Mouse (Mus musculus) NIH3T3 (cell line): Measurements from ENCODE around the gene Foxg1.

Experiments used
- DNase-seq: peaks from one replicate; pipeline ENCODE4 v3.0.0-alpha.2; 2012; ENCODE audit warnings: low read depth

Foxg1 gene

GRCm38 (mm10) chr12:49382565-49383520 is at the start of gene Foxg1:
TSS of gene Foxg1 (plus strand) at chr12:49382660.
- DNase-seq, result peak; percentile 84

- no peak for DNase-seq
Measured at GRCm38 (mm10) chr12:49349697-49350096, 32.8 kb upstream of the Foxg1 start.

GRCm38 (mm10) chr12:49368931-49369330 is 13.5 kb upstream of the Foxg1 start:
- peak; percentile 71 for DNase-seq

- DNase-seq, result peak; percentile 86
Measured at GRCm38 (mm10) chr12:49372170-49372569, 10.3 kb upstream of the Foxg1 start.

- DNase-seq, result no peak
Measured at GRCm38 (mm10) chr12:49373176-49373575, 9.3 kb upstream of the Foxg1 start.

- DNase-seq, result no peak
Measured at GRCm38 (mm10) chr12:49373821-49374605, 8.4 kb upstream of the Foxg1 start.

- peak; percentile 37 for DNase-seq
Measured at GRCm38 (mm10) chr12:49374606-49374995, 7.9 kb upstream of the Foxg1 start.

- no peak for DNase-seq
Measured at GRCm38 (mm10) chr12:49375427-49376317, 6.8 kb upstream of the Foxg1 start.

- DNase-seq, result peak; percentile 36
Measured at GRCm38 (mm10) chr12:49376318-49376992, 6.0 kb upstream of the Foxg1 start.

- DNase-seq, result peak; percentile 77
Measured at GRCm38 (mm10) chr12:49377281-49377970, 5.0 kb upstream of the Foxg1 start.

GRCm38 (mm10) chr12:49378920-49379319 is 3.5 kb upstream of the Foxg1 start:
- peak; percentile 14 for DNase-seq

- DNase-seq, result peak; percentile 11
Measured at GRCm38 (mm10) chr12:49379446-49379845, 3.0 kb upstream of the Foxg1 start.

GRCm38 (mm10) chr12:49380442-49380841 is 2.0 kb upstream of the Foxg1 start:
- peak; percentile 43 for DNase-seq

- DNase-seq, result peak; percentile 26
Measured at GRCm38 (mm10) chr12:49381031-49381525, 1.4 kb upstream of the Foxg1 start.

- peak; percentile 82 for DNase-seq
Measured at GRCm38 (mm10) chr12:49381721-49382365, 617 bp upstream of the Foxg1 start.

- peak; percentile 94 for DNase-seq
Measured at GRCm38 (mm10) chr12:49383521-49384133, 1.2 kb downstream of the Foxg1 start.

- peak; percentile 68 for DNase-seq
Measured at GRCm38 (mm10) chr12:49384295-49384875, 1.9 kb downstream of the Foxg1 start.

GRCm38 (mm10) chr12:49384876-49385630 is 2.6 kb downstream of the Foxg1 start, which contains the start of gene Gm43517:
TSS of gene Gm43517 (plus strand) at chr12:49385174.
- DNase-seq, result peak; percentile 83
